Mouse (Mus musculus): Measurements from ENCODE around the gene Haus4. TPM values are rescaled to one million over a fixed set of nuclear protein-coding genes. Genes with fewer than 3 reads are reported as not detected.

Gene Haus4
- polyA plus RNA-seq, 1 experiment from 2014 or later: 24.1 TPM

DNA sequence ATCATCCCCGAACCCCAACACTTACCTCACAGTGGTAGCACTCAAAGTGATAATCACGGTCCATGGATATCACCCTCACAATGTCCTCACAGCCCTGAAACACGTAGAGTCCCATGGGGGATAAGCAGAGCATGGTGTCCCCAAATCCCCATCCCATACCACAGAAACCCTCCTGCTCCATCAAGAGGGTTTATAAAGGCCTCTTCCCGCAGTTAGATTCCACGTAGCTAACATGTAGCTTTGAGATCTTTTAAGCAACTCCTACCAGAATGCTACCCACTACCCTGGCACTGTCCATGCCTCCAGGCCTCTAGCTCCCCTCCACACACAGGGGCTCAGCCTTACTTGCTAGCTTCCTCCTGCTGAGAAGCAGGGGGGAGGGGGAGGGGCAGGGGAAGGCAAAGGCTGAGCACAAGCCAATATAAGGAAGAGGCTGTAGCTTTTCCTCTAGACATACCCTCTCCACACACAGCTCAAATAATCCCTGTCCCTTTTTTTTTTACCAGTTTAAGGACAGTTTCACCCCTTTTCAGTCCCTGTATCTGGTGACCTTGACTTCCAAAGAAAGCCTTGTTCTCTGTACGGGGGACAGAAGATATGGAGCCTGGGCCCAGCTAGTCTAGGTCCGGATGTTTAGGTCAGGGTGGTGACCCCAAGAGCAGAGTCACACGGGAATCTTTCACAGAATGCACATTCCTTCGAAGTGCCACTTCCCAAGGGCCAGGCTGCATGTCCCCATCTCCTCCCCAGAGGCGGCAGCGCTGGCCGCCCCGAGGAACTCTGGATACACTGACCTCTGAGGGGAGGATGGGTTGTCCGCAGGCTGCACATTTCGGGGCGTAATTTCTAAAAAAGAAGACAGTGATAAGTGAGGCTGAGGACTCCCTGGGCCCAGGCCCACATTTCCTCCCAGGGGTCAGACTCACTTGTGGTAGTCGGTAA is 15.3 kb upstream of the Haus4 start:
- ATAC-seq (ENCODE audit: low FRiP score, low TSS enrichment): no peak
- H3K4me3 ChIP-seq (ENCODE audit: low read depth, low read length): no peak overlapping the region
- TF ChIP-seq CTCF (IDR thresholded peaks at IDR 0.05; ENCODE audit: low read depth): no peak
- TF ChIP-seq EP300 (optimal IDR thresholded peaks at IDR 0.05): no peak
- peaks cover 8% of the 10 kb centered on the region; the same call in 1 of the 2 replicates for H3K36me3 ChIP-seq (ENCODE audit: control insufficient read depth, insufficient read depth, low read length)
- H3K27me3 ChIP-seq (ENCODE audit: control insufficient read depth, insufficient read depth, low read length): no peaks in the 10 kb centered on the region
- 62% methylated on average over 17 of the region's 17 CpGs for WGBS
- H3K9me3 ChIP-seq (ENCODE audit: control insufficient read depth, low read length): no peaks in the 10 kb centered on the region
- H3K9ac ChIP-seq (ENCODE audit: low read length): no peak overlapping the region
- H3K4me1 ChIP-seq (replicated peaks; ENCODE audit: control insufficient read depth, insufficient read depth): peaks cover 6% of the 10 kb centered on the region; the same call in 1 of the 2 replicates
- DNase-seq (ENCODE audit: low spot score): no peak
- no peak overlapping the region for H3K4me2 ChIP-seq (replicated peaks; ENCODE audit: low read depth)
- H3K27ac ChIP-seq (replicated peaks): 0 out of 2 replicates have a peak overlapping the region, but pooled peaks have one; percentile 14

- Histone ChIP-seq H3K27me3 (ENCODE audit: control insufficient read depth, insufficient read depth, low read length) (no peaks in the 10 kb centered on the region), H3K36me3 (ENCODE audit: control insufficient read depth, insufficient read depth, low read length) (peaks cover 8% of the 10 kb centered on the region; the same call in 1 of the 2 replicates), H3K9ac (ENCODE audit: low read length) (no peak overlapping the region), H3K4me3 (ENCODE audit: low read depth, low read length) (no peak overlapping the region), H3K4me1 (replicated peaks; ENCODE audit: control insufficient read depth, insufficient read depth) (peaks cover 6% of the 10 kb centered on the region; the same call in 1 of the 2 replicates), H3K4me2 (replicated peaks; ENCODE audit: low read depth) (no peak overlapping the region), H3K9me3 (ENCODE audit: control insufficient read depth, low read length) (no peaks in the 10 kb centered on the region), H3K27ac (replicated peaks) (0 out of 2 replicates have a peak overlapping the region, but pooled peaks have one; percentile 14)
- 72% methylated on average over 15 of the region's 15 CpGs for WGBS
- ATAC-seq (ENCODE audit: low FRiP score, low TSS enrichment) (no peak), DNase-seq (ENCODE audit: low spot score) (peak; percentile 76)
- TF ChIP-seq EP300 (optimal IDR thresholded peaks at IDR 0.05): no peak
- TF ChIP-seq CTCF (IDR thresholded peaks at IDR 0.05; ENCODE audit: low read depth): peak; percentile 87
These were observed 14.4 kb upstream of the Haus4 start for GRCm38 (mm10) chr14:54568694-54569414.

GRCm38 (mm10) chr14:54560527-54561242 is 6.3 kb upstream of the Haus4 start:
- Histone ChIP-seq H3K9me3 (ENCODE audit: control insufficient read depth, low read length) (no peaks in the 10 kb centered on the region), H3K27ac (replicated peaks) (no peak overlapping the region), H3K4me1 (replicated peaks; ENCODE audit: control insufficient read depth, insufficient read depth) (no peaks in the 10 kb centered on the region), H3K4me2 (replicated peaks; ENCODE audit: low read depth) (no peak overlapping the region), H3K27me3 (ENCODE audit: control insufficient read depth, insufficient read depth, low read length) (no peaks in the 10 kb centered on the region), H3K9ac (ENCODE audit: low read length) (no peak overlapping the region), H3K36me3 (ENCODE audit: control insufficient read depth, insufficient read depth, low read length) (no peaks in the 10 kb centered on the region), H3K4me3 (ENCODE audit: low read depth, low read length) (no peak overlapping the region)
- no peak for TF ChIP-seq EP300 (optimal IDR thresholded peaks at IDR 0.05)
- TF ChIP-seq CTCF (IDR thresholded peaks at IDR 0.05; ENCODE audit: low read depth): no peak
- ATAC-seq (ENCODE audit: low FRiP score, low TSS enrichment) (no peak), DNase-seq (ENCODE audit: low spot score) (no peak)
- 73% methylated on average over 14 of the region's 14 CpGs for WGBS

- no peak overlapping the region for H3K4me3 ChIP-seq (ENCODE audit: low read depth, low read length)
- H3K4me1 ChIP-seq (replicated peaks; ENCODE audit: control insufficient read depth, insufficient read depth): no peaks in the 10 kb centered on the region
- no peak for TF ChIP-seq CTCF (IDR thresholded peaks at IDR 0.05; ENCODE audit: low read depth)
- TF ChIP-seq EP300 (optimal IDR thresholded peaks at IDR 0.05): no peak
- no peak overlapping the region for H3K27ac ChIP-seq (replicated peaks)
- H3K36me3 ChIP-seq (ENCODE audit: control insufficient read depth, insufficient read depth, low read length): no peaks in the 10 kb centered on the region
- no peak overlapping the region; the same call in 1 of the 2 replicates for H3K9ac ChIP-seq (ENCODE audit: low read length)
- no peaks in the 10 kb centered on the region for H3K9me3 ChIP-seq (ENCODE audit: control insufficient read depth, low read length)
- H3K27me3 ChIP-seq (ENCODE audit: control insufficient read depth, insufficient read depth, low read length): no peaks in the 10 kb centered on the region
- 62% methylated on average over 8 of the region's 8 CpGs for WGBS
- no peak for DNase-seq (ENCODE audit: low spot score)
- ATAC-seq (ENCODE audit: low FRiP score, low TSS enrichment): no peak
- H3K4me2 ChIP-seq (replicated peaks; ENCODE audit: low read depth): no peak overlapping the region
These were observed 2.9 kb upstream of the Haus4 start for GRCm38 (mm10) chr14:54557330-54557729.

DNA sequence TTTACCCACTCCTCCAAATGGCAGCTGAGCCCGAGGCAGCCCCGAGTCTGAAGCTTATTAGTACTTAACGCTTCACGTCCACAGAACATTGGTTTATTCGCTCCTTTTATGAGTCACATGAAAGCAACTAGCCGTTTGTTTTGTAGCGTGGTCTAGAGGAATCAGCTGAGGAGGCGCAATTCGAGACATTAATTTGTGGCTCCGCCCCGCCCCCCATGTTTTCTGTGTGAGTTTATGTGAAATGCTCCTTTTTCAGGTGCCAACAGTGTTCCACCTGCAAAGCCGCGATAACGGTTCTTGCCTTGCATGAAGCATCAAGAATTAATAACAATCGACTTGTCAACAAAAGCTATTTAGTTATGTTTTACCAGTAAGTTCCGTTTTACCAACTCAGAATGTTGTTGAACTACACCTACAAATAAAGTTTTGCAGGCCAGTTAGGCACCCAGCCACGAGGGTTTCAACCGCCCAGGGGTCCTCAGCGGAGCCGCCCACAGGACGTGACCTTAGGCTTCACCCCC is 902 bp downstream of the Haus4 start:
- peak overlapping the region; percentile 91 for H3K27ac ChIP-seq (replicated peaks)
- peak overlapping the region; percentile 61 for H3K4me3 ChIP-seq (ENCODE audit: low read depth, low read length)
- peak overlapping the region; percentile 92 for H3K4me2 ChIP-seq (replicated peaks; ENCODE audit: low read depth)
- peak overlapping the region; percentile 78 for H3K9ac ChIP-seq (ENCODE audit: low read length)
- H3K9me3 ChIP-seq (ENCODE audit: control insufficient read depth, low read length): no peaks in the 10 kb centered on the region
- H3K36me3 ChIP-seq (ENCODE audit: control insufficient read depth, insufficient read depth, low read length): no peaks in the 10 kb centered on the region
- 2% methylated on average over 21 of the region's 21 CpGs for WGBS
- no peaks in the 10 kb centered on the region for H3K4me1 ChIP-seq (replicated peaks; ENCODE audit: control insufficient read depth, insufficient read depth)
- peak; percentile 35 for DNase-seq (ENCODE audit: low spot score)
- ATAC-seq (ENCODE audit: low FRiP score, low TSS enrichment): no peak
- no peaks in the 10 kb centered on the region for H3K27me3 ChIP-seq (ENCODE audit: control insufficient read depth, insufficient read depth, low read length)
- no peak for TF ChIP-seq EP300 (optimal IDR thresholded peaks at IDR 0.05)

Data from stomach, postnatal 0 days (tissue).